Mouse (Mus musculus) MEL (cell line): ENCODE data around the gene Cops7a. TPM values are rescaled to one million over a fixed set of nuclear protein-coding genes. Genes with fewer than 3 reads are reported as not detected.

ENCODE experiments used
- DNase-seq: peaks from one replicate; pipeline ENCODE4 v3.0.0; 2011; ENCODE audit warnings: low read depth, low spot score
- H3K27ac ChIP-seq: 2 replicates; pipeline ENCODE4 v1.5.1; 2012; ENCODE audit warnings: low read depth, mild to moderate bottlenecking, control low read depth, low read length, moderate library complexity; ENCODE audit not compliant: control insufficient read depth
- H3K27me3 ChIP-seq, 2 experiments: fragments of 150-350 bp in 1 of 2; sonication (generic) in 1 of 2; 2 replicates each; pipeline ENCODE4 v1.6.1; 2012; ENCODE audit warnings: low read length in 2 of 2, mild to moderate bottlenecking in 2 of 2, improper control_type of control experiment in 1 of 2, moderate library complexity in 1 of 2; ENCODE audit not compliant: insufficient read depth in 2 of 2, control insufficient read depth in 1 of 2
- H3K36me3 ChIP-seq, 2 experiments: 2 replicates each; pipeline ENCODE4 v1.6.1; 2012 to 2014; ENCODE audit warnings: low read length in 2 of 2, improper control_type of control experiment in 1 of 2, inconsistent platforms in 1 of 2, mild to moderate bottlenecking in 1 of 2; ENCODE audit not compliant: insufficient read depth in 2 of 2, control insufficient read depth in 1 of 2
- H3K4me1 ChIP-seq, 2 experiments: fragments of 150-350 bp in 1 of 2; sonication (generic) in 1 of 2; 2 replicates each; pipeline ENCODE4 v1.6.1; 2012; ENCODE audit warnings: low read length in 2 of 2, improper control_type of control experiment in 1 of 2, mild to moderate bottlenecking in 1 of 2; ENCODE audit not compliant: insufficient read depth in 2 of 2, control insufficient read depth in 1 of 2
- H3K4me3 ChIP-seq, 2 experiments: fragments of 150-350 bp in 1 of 2; sonication (generic) in 1 of 2; 2 replicates each; pipeline ENCODE4 v1.5.1; 2012; ENCODE audit warnings: low read depth in 2 of 2, low read length in 2 of 2, mild to moderate bottlenecking in 2 of 2, moderate library complexity in 2 of 2, control low read depth in 1 of 2, improper control_type of control experiment in 1 of 2; ENCODE audit not compliant: control insufficient read depth in 1 of 2, insufficient read depth in 1 of 2
- H3K79me2 ChIP-seq: 2 replicates; pipeline ENCODE4 v1.6.1; 2012; ENCODE audit warnings: mild to moderate bottlenecking, low read length, moderate library complexity; ENCODE audit not compliant: control insufficient read depth, poor library complexity, insufficient read depth
- H3K9ac ChIP-seq: 2 replicates; pipeline ENCODE4 v1.6.1; 2012; ENCODE audit warnings: low read depth, mild to moderate bottlenecking, control low read depth, low read length, moderate library complexity; ENCODE audit not compliant: control insufficient read depth, poor library complexity, severe bottlenecking
- H3K9me3 ChIP-seq: fragments of 150-350 bp; sonication (generic); replicated peaks from 2 replicates; pipeline ENCODE4 v1.6.1; 2012; ENCODE audit warnings: mild to moderate bottlenecking, low read length, improper control_type of control experiment, moderate library complexity; ENCODE audit not compliant: insufficient read depth
- BHLHE40 ChIP-seq: IDR thresholded peaks from 2 replicates; pipeline ENCODE4 v1.6.1; 2012; ENCODE audit warnings: low read depth, mild to moderate bottlenecking, inconsistent platforms, low read length, improper control_type of control experiment, borderline replicate concordance
- CHD1 ChIP-seq: IDR thresholded peaks from 2 replicates; pipeline ENCODE4 v1.6.1; 2012; ENCODE audit warnings: low read depth, mild to moderate bottlenecking, inconsistent platforms, low read length, improper control_type of control experiment
- CHD2 ChIP-seq: IDR thresholded peaks from 2 replicates; pipeline ENCODE4 v1.6.1; 2011; ENCODE audit warnings: low read length, improper control_type of control experiment
- E2F4 ChIP-seq: IDR thresholded peaks from 2 replicates; pipeline ENCODE4 v1.6.1; 2011; ENCODE audit warnings: low read depth, low read length, improper control_type of control experiment, borderline replicate concordance
- ELF1 ChIP-seq: IDR thresholded peaks from 2 replicates; pipeline ENCODE4 v1.6.1; 2014; ENCODE audit warnings: low read depth, mild to moderate bottlenecking, inconsistent platforms, low read length, improper control_type of control experiment, moderate library complexity
- EP300 ChIP-seq, 2 experiments: IDR thresholded peaks; 2 replicates each; pipeline ENCODE4 v1.6.1; 2011; ENCODE audit warnings: improper control_type of control experiment in 2 of 2, low read length in 2 of 2, low read depth in 1 of 2, mild to moderate bottlenecking in 1 of 2
- ETS1 ChIP-seq: IDR thresholded peaks from 2 replicates; pipeline ENCODE4 v1.6.1; 2012; ENCODE audit warnings: low read depth, mild to moderate bottlenecking, inconsistent platforms, low read length, improper control_type of control experiment, moderate library complexity
- GABPA ChIP-seq: IDR thresholded peaks from 2 replicates; pipeline ENCODE4 v1.6.1; 2012; ENCODE audit warnings: low read depth, mild to moderate bottlenecking, inconsistent platforms, low read length, improper control_type of control experiment, moderate library complexity
- GATA1 ChIP-seq: IDR thresholded peaks from 2 replicates; pipeline ENCODE4 v1.6.1; 2011; ENCODE audit warnings: low read depth, low read length, improper control_type of control experiment
- HCFC1 ChIP-seq: IDR thresholded peaks from 2 replicates; pipeline ENCODE4 v1.6.1; 2012; ENCODE audit warnings: low read depth, mild to moderate bottlenecking, inconsistent platforms, low read length, improper control_type of control experiment, moderate library complexity
- JUND ChIP-seq: IDR thresholded peaks from 2 replicates; pipeline ENCODE4 v1.6.1; 2011; ENCODE audit warnings: low read depth, mild to moderate bottlenecking, improper control_type of control experiment, low read length
- KAT2A ChIP-seq: conservative IDR thresholded peaks from 2 replicates; pipeline ENCODE4 v1.6.1; 2012; ENCODE audit warnings: low read depth, low read length, improper control_type of control experiment, inconsistent platforms
- MAFK ChIP-seq: IDR thresholded peaks from 2 replicates; pipeline ENCODE4 v1.6.1; 2011; ENCODE audit warnings: low read depth, mild to moderate bottlenecking, low read length, improper control_type of control experiment, borderline replicate concordance
- MAZ ChIP-seq: IDR thresholded peaks from 2 replicates; pipeline ENCODE4 v1.6.1; 2012; ENCODE audit warnings: low read depth, mild to moderate bottlenecking, inconsistent platforms, low read length, improper control_type of control experiment
- MEF2A ChIP-seq: IDR thresholded peaks from 2 replicates; pipeline ENCODE4 v1.6.1; 2014; ENCODE audit warnings: low read depth, mild to moderate bottlenecking, inconsistent platforms, low read length, improper control_type of control experiment; ENCODE audit not compliant: poor library complexity, insufficient replicate concordance, severe bottlenecking; ENCODE audit errors: extremely low read depth
- MXI1 ChIP-seq: IDR thresholded peaks from 2 replicates; pipeline ENCODE4 v1.6.1; 2011; ENCODE audit warnings: mild to moderate bottlenecking, low read depth, low read length, improper control_type of control experiment
- MYB ChIP-seq: IDR thresholded peaks from 2 replicates; pipeline ENCODE4 v1.6.1; 2011; ENCODE audit warnings: mild to moderate bottlenecking, low read depth, low read length, improper control_type of control experiment
- MYC ChIP-seq: IDR thresholded peaks from 2 replicates; pipeline ENCODE4 v1.6.1; 2011; ENCODE audit warnings: low read depth, mild to moderate bottlenecking, low read length, improper control_type of control experiment, moderate library complexity
- NELFE ChIP-seq: IDR thresholded peaks from 2 replicates; pipeline ENCODE4 v1.6.1; 2011; ENCODE audit warnings: low read depth, low read length, improper control_type of control experiment
- NRF1 ChIP-seq: IDR thresholded peaks from 2 replicates; pipeline ENCODE4 v1.6.1; 2014; ENCODE audit warnings: low read depth, mild to moderate bottlenecking, inconsistent platforms, low read length, improper control_type of control experiment, moderate library complexity; ENCODE audit not compliant: poor library complexity, insufficient read depth, severe bottlenecking
- POLR2A ChIP-seq, 2 experiments: IDR thresholded peaks; 2 replicates each; pipeline ENCODE4 v1.6.1; 2011 to 2012; ENCODE audit warnings: low read length in 2 of 2, mild to moderate bottlenecking in 2 of 2, control low read depth in 1 of 2, improper control_type of control experiment in 1 of 2, low read depth in 1 of 2, moderate library complexity in 1 of 2; ENCODE audit not compliant: control insufficient read depth in 1 of 2, insufficient read depth in 1 of 2, poor library complexity in 1 of 2
- POLR2AphosphoS2 ChIP-seq: IDR thresholded peaks from 2 replicates; pipeline ENCODE4 v1.6.1; 2011; ENCODE audit warnings: low read length, improper control_type of control experiment
- POLR2AphosphoS5 ChIP-seq: IDR thresholded peaks from 2 replicates; pipeline ENCODE4 v1.6.1; 2012; ENCODE audit warnings: low read depth, borderline replicate concordance, mild to moderate bottlenecking, inconsistent platforms, low read length, moderate library complexity, mixed read lengths
- RCOR1 ChIP-seq: IDR thresholded peaks from 2 replicates; pipeline ENCODE4 v1.6.1; 2012; ENCODE audit warnings: low read depth, mild to moderate bottlenecking, inconsistent platforms, low read length, improper control_type of control experiment
- SIN3A ChIP-seq: IDR thresholded peaks from 2 replicates; pipeline ENCODE4 v1.6.1; 2012; ENCODE audit warnings: low read length, improper control_type of control experiment, inconsistent platforms
- SMC3 ChIP-seq: IDR thresholded peaks from 2 replicates; pipeline ENCODE4 v1.6.1; 2011; ENCODE audit warnings: low read depth, low read length, improper control_type of control experiment
- TAL1 ChIP-seq: IDR thresholded peaks from 2 replicates; pipeline ENCODE4 v1.6.1; 2012; ENCODE audit warnings: mild to moderate bottlenecking, inconsistent platforms, low read length, moderate library complexity, mixed read lengths
- TCF12 ChIP-seq: IDR thresholded peaks from 2 replicates; pipeline ENCODE4 v1.6.1; 2014; ENCODE audit warnings: low read depth, mild to moderate bottlenecking, inconsistent platforms, low read length, improper control_type of control experiment, moderate library complexity
- UBTF ChIP-seq: IDR thresholded peaks from 2 replicates; pipeline ENCODE4 v1.6.1; 2012; ENCODE audit warnings: low read depth, mild to moderate bottlenecking, inconsistent platforms, low read length, improper control_type of control experiment, moderate library complexity, borderline replicate concordance; ENCODE audit not compliant: insufficient read depth
- USF1 ChIP-seq: IDR thresholded peaks from 2 replicates; pipeline ENCODE4 v1.6.1; 2014; ENCODE audit warnings: low read depth, mild to moderate bottlenecking, inconsistent platforms, low read length, improper control_type of control experiment, moderate library complexity
- USF2 ChIP-seq, 2 experiments: IDR thresholded peaks; 2 replicates each; pipeline ENCODE4 v1.6.1; 2011 to 2012; ENCODE audit warnings: improper control_type of control experiment in 2 of 2, low read length in 2 of 2, borderline replicate concordance in 1 of 2, inconsistent platforms in 1 of 2, low read depth in 1 of 2, mild to moderate bottlenecking in 1 of 2; ENCODE audit not compliant: insufficient read depth in 1 of 2
- ZC3H11A ChIP-seq: IDR thresholded peaks from 2 replicates; pipeline ENCODE4 v1.6.1; 2012; ENCODE audit warnings: low read depth, mild to moderate bottlenecking, inconsistent platforms, low read length, improper control_type of control experiment
- ZKSCAN1 ChIP-seq: IDR thresholded peaks from 2 replicates; pipeline ENCODE4 v1.6.1; 2012; ENCODE audit warnings: low read depth, mild to moderate bottlenecking, inconsistent platforms, low read length, improper control_type of control experiment, moderate library complexity
- ZMIZ1 ChIP-seq: IDR thresholded peaks from 2 replicates; pipeline ENCODE4 v1.6.1; 2012; ENCODE audit warnings: low read depth, mild to moderate bottlenecking, inconsistent platforms, low read length, improper control_type of control experiment, moderate library complexity
- ZNF384 ChIP-seq: IDR thresholded peaks from 2 replicates; pipeline ENCODE4 v1.6.1; 2012; ENCODE audit warnings: low read depth, mild to moderate bottlenecking, inconsistent platforms, low read length, improper control_type of control experiment
- polyA plus RNA-seq, 2 experiments: library from polyadenylated mRNA; stranded (reverse) in 1 of 2; unstranded in 1 of 2; fragments of >175 nt in 1 of 2; fragments of >200 nt in 1 of 2; gene quantifications; 2 replicates each; pipeline versions ENCODE4 v1.2.1 to v1.2.4; 2012; ENCODE audit warnings: low replicate concordance in 2 of 2, low read depth in 1 of 2; ENCODE audit not compliant: insufficient read length in 2 of 2, insufficient read depth in 1 of 2, missing spikeins in 1 of 2
- total RNA-seq: library from RNA; depleted of rRNA; stranded (reverse); fragments of 300-350 nt; gene quantifications from 2 replicates; pipeline ENCODE4 v1.2.3, GENCODE M21; 2012; rRNA removed

Cops7a gene
- total RNA-seq (75.1 and 85.0 TPM in 2 replicates), polyA plus RNA-seq (100 to 1,000 TPM in 1 of 2 experiments, not detected in 1; 150 TPM)

DNA sequence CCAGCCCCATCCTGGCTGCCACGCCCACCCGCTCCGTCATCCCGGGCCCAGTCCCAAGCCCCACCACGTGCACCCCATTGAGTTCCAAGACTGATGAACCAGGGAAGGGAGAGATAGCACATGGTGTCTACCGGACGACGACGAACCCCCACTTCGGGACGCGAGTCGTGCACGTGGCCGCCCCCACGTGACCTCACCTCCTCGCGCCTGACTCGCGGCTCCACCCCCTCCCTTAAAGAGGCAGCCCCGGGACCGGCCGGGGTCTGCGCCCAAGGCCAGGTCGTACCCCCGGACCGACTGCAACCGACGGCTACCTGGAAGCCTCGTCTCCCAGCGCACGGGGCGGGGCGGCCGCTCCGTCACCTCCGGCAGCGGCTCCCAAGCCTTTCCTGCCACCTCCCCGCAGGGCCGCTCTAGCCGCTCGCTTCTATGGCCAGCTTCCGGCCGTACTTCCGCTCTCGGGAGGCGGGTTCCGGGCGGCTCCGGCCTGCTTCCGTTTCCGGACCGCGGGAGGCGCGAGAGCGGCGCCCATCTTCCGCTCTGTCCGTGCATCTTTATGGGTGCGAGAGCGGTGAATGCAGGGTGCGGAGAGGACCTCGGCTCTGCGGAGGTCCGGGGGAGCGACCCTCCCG lies at the start of gene Cops7a:
TSS of gene Cops7a (minus strand) at position 451 of the 632 bp plus-strand sequence.
- peak within 1 kb of the TSS; percentile 94 for H3K27ac ChIP-seq
- DNase-seq = peak; percentile 97
- H3K4me1 ChIP-seq = peaks cover 0 to 12% of the 10 kb centered on the region in 2 experiments; a peak in 3 of 4 replicates
- no peaks in the 10 kb centered on the region for H3K27me3 ChIP-seq
- no peaks in the 10 kb centered on the region for H3K9me3 ChIP-seq
- H3K79me2 ChIP-seq = peaks cover 16% of the 10 kb centered on the region
- peak within 1 kb of the TSS; percentile 75 to 92 for H3K4me3 ChIP-seq
- peaks cover 1 to 18% of the 10 kb centered on the region in 2 experiments; a peak in 2 of 4 replicates for H3K36me3 ChIP-seq
- peak within 1 kb of the TSS; percentile 99 for H3K9ac ChIP-seq
- TF ChIP-seq POLR2A (IDR thresholded peaks at IDR 0.05; ENCODE audit: control insufficient read depth in 1 of 2, insufficient read depth in 1 of 2, low read depth in 1 of 2, low read length in 2 of 2, poor library complexity in 1 of 2) (peak; percentile 57 to 90), BHLHE40 (peak; percentile 72; the same call in 1 of the 2 replicates), E2F4 (no peak), POLR2AphosphoS2 (peak; percentile 96), RCOR1 (no peak), KAT2A (peak; percentile 71; the same call in 1 of the 2 replicates), SMC3 (no peak), ZNF384 (no peak), POLR2AphosphoS5 (no peak), TCF12 (peak; percentile 58; the same call in 1 of the 2 replicates), ZC3H11A (no peak), MXI1 (peak; percentile 95), TAL1 (no peak), CHD1 (no peak), GATA1 (no peak), MAZ (peak; percentile 96), ELF1 (peak; percentile 96), CHD2 (no peak), USF1 (peak; percentile 96), ETS1 (peak; percentile 23), MAFK (no peak), MEF2A (0 out of 2 replicates have a peak, but pooled peaks have one; percentile 47), USF2 (IDR thresholded peaks at IDR 0.05; ENCODE audit: borderline replicate concordance in 1 of 2, insufficient read depth in 1 of 2, low read depth in 1 of 2, low read length in 2 of 2) (peak in 1 of 2 experiments; percentile 90; a peak in 2 of 4 replicates), ZKSCAN1 (no peak), UBTF (no peak), NRF1 (no peak), HCFC1 (peak; percentile 96), SIN3A (peak; percentile 70; the same call in 1 of the 2 replicates), EP300 (IDR thresholded peaks at IDR 0.05; ENCODE audit: low read depth in 1 of 2, low read length in 2 of 2) (no peak), MYC (peak; percentile 97), JUND (no peak), MYB (no peak), NELFE (peak; percentile 93), ZMIZ1 (peak; percentile 25), GABPA (no peak)
